Mouse (Mus musculus) T-helper 1 cell (primary cell): ENCODE measurements around the gene C2cd5.

Experiments
- in situ Hi-C: fragments of 300-600 bp; cut with MboI, MseI; formaldehyde crosslinking; loops from one replicate; pipeline ENCODE4 v1.15.1; 2025; ENCODE audit warnings: high pct_unique_total_duplicates

Gene C2cd5

DNA sequence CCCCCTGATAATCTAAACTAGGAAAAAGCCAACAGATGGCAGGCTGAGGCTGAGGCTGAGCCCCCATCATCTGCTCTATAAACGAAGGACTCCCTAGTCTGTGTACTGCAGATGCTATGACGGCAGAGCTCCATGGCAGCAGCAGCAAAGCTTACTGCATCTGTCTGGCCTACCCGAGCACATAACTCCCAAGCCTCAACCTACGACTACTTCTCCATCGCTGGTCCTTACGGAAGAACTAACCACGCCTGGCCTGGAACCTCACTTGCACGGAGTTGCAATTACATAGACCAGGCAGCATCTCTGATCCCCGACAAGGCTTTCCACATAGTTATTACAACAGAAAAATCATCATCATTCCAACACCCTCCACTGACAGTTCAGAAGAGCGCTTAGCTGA, 23.5 kb downstream of the C2cd5 start:
- in situ Hi-C loops, result no loop called here

DNA sequence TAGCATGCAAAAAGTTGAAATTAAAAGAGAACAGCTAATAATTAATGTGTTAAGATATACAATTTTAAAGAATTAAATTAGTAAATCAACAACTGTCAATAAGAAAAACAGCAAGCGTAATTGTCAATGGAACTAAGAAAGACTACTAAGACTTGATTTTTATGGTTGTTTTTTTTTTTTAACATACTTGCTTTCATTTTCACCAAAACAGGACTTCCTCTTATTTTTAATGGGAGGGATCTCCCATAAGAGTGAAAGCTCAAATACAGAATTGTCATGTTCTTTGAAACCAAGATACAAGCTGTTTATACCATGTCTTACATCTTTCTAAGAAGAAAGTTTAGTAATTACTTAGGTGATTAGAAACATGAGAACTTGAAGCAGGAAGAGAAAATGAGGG, 26.0 kb downstream of the C2cd5 start:
- in situ Hi-C loops, result no loop called here

DNA sequence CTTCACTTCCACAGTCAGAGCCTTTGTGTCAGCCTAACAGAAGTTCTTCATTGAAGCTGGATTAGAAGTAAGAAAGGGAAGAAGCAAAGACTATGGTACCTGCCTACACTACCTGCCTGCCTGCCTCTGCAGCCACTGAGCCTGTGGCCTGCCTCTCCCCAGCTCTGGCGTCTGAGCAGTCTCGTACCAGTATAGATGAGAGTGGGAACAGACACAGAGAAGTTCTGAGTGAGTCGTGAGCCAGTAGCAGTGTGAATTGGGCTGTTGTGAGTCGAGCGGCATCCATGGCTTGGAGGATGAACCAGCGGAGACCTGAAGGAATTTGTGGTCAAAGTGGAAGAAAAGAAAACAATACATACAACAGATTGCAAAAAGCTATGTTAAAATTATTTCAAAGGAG, 26.5 kb downstream of the C2cd5 start:
- in situ Hi-C loops, result no loop called here

DNA sequence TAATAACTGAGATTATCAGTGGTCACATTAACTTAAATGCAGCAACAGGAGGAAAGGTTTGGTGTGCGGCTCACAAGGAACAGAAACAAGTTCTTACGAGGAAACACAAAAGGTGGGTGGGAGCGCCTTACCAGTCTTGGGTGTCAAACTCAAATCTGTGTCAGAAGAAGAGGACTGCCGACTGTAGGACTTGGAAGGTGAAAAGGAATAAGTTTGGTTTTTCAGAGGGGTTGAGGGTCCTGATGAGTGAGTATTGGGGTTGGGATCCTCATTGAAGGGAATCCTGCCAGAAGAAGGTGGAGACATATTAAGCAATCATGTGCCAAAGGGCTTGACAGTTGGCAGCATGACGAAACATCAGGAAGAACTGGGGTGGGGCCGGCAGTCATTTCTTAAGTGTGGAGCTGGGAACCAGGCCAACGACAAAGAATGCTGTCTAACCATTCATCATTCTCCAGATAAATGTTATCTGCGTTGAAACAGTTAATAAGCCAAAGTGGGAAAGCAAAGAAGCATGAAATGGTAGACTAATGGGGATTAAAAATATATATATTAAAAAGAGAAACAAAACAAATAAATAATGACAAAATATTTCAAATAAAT, 27.4 kb downstream of the C2cd5 start:
- in situ Hi-C loops, result no loop called here

DNA sequence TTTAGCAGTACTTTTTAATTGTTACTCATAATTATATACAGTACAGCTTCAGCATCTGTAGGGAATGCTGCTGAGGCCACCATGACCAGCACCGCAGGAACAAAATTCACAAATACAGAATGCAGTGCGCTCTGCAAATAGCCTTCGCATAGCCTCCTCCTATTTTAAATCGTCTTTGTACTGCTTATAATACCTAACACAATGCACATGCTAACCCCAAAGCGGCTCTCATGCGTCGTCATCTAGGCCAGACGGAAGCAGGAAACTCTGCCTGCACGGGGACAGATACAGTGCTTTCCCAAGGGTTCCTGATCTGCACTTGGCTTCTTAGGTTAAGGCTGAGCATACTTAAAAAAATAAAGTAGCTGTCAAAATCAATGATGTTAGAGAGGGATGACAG, 29.2 kb downstream of the C2cd5 start:
- in situ Hi-C loops, result no loop called here

DNA sequence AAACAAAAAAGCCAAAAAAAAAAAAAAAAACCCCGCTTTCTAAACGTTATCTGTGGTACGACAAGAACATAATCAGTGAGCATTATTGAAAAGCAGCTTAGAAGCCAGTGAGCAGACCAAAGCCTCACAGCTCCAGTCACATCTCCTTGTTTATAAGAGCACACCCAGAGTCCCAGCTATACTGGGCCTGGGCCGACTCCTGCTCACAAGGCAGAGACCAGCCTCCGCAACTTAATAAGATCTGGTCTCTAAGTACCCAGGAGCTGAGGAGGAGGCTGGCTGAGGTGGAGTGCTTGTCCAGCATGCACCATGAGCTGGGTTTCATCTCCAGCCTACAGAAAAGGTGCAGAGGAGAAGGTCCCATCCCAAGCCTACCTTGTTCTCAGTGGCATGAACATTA, 29.9 kb downstream of the C2cd5 start:
- in situ Hi-C loops, result no loop called here

DNA sequence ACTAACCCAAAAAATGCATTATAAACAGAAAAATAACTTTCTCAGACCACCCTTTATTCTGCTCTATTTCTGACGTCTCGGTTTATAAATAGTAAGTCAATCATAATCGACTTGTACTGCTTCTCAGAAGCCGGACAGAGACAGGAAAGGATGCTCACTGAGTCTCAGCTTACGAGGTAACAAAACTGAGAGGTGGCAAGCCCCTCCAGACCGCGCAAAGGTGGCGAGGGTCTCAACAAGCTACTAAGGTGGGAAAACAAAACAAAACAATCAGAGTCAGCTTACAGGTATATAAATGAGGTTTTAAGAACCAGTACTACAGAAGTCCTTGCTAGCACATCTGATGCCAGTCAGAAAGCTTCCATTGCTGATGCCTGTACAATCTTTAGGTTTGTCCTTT, 30.3 kb downstream of the C2cd5 start:
- in situ Hi-C loops, result no loop called here

DNA sequence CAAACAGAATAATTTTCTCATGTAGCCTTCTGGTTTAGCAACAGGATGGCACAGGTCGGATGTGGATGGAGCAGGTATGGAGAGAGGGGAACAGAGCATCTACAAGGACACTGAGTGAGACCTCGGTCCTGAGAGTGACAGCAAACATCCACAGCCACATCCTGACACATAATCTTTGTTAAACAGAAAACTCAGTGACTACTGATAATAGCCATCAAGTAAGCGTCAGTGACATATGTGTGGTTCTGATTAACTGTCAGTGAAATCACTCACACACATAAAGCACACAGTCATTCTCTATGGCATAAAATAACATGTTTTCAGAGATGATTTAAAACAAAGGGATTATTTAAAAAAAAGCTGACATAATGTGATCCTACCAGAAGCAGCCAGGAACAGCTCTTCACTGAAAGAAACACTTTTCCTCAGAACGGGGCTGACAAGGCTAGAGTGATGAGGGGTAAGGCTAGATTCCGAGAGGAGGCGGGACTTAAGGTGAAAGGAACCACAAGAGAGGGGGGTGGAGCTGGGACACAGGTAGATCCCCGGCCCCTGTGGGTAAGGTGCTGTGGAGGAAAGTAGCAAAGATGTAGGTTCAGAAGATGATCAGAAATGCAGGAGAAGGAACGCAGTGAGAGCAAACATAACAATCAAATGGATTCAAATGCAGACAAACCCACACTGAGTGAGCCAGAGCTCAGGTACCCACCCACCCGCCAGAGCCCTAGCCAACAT, 31.6 kb downstream of the C2cd5 start:
- in situ Hi-C loops, result no loop called here

DNA sequence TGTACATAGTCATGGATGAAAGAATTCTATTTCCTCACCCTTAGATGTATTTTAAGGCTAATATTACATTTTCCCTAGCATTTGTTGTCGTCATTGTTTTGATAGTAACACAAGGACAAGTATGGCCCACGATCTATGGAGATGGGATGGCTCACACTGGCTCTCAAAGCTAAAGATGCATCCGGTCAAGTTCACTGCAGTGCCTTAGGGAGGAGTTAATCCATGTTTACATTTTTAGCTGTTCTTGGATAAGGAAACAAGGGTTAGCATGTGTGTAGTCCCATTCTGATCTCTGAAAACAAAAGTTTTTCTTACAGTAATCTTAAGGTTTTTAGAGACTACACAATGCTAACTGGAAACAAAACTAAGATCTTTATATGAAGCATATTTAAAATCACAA, 32.3 kb downstream of the C2cd5 start:
- in situ Hi-C loops, result no loop called here

DNA sequence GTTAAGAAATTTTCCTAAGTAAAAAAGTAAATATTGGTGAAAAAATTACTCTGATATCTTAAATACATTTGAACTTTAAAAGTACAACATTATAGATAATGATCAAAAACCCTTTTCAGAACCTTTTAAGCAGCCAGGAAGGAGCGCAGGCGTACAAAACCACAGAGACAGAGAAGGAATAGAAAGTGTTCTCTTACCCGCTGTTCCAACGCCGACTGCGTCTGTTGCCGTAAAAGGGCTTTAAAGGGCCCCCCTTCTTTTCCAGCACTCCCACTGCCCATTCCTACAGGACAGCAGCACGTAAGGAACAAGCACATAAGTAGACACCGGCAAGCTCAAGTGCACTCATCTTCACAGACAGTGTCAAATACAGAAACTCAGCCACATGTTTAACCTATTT, 33.1 kb downstream of the C2cd5 start:
- in situ Hi-C loops, result no loop called here

DNA sequence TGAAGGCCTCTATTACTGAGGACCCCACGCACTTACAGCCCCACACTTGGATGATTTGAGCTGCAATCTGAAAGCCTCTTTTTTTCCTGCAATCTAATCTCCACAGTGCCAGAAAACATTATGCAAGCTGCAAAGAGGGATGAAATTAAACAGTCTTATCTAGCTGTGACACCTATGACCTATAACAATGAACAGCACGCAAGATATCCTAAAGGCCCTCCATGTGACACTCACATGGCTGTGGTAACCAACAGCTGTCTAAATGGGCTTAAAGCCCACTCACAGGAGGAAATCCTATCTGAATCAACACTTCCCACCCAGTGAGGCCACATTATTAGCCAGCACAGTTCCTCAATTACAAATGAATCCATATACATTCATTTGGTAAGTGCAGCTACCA, 35.9 kb downstream of the C2cd5 start:
- in situ Hi-C loops, result no loop called here

DNA sequence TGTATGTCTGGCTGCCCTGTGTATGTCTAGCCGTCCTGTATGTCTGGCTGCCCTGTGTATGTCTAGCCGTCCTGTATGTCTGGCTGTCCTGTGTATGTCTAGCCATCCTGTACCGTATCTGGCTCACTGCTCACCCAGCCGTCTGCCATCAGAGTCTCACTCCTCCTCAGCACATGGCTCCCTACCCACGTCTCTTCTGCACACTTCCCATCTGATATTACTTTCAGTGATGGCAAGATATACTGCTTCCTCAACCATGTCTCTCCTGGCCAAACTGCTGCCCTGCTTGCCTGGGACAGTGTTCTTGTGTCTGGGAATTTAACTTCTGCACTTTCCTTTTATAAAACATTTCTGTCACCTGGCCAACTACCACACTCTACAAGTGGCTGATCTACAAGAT, 42.3 kb downstream of the C2cd5 start:
- in situ Hi-C loops, result no loop called here

DNA sequence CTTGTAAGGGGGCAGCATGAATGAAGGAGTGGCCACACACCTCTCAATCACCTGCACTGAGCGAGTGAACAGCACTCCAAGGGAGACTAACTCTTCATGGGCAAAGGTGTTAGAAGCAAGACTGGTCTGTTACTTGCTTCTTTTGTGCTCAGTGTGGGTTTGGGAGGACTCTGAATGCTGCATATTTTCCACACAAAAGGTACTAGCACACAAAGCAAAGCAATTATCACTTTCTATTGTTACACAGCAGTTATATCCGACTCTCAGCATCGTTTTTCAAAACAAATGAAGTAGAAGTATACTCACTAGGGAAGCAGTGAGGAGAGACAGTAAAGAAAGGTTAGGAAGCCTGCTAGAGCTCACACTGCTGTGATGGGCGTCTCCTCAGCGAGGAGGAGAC, 48.4 kb downstream of the C2cd5 start:
- in situ Hi-C loops, result no loop called here

DNA sequence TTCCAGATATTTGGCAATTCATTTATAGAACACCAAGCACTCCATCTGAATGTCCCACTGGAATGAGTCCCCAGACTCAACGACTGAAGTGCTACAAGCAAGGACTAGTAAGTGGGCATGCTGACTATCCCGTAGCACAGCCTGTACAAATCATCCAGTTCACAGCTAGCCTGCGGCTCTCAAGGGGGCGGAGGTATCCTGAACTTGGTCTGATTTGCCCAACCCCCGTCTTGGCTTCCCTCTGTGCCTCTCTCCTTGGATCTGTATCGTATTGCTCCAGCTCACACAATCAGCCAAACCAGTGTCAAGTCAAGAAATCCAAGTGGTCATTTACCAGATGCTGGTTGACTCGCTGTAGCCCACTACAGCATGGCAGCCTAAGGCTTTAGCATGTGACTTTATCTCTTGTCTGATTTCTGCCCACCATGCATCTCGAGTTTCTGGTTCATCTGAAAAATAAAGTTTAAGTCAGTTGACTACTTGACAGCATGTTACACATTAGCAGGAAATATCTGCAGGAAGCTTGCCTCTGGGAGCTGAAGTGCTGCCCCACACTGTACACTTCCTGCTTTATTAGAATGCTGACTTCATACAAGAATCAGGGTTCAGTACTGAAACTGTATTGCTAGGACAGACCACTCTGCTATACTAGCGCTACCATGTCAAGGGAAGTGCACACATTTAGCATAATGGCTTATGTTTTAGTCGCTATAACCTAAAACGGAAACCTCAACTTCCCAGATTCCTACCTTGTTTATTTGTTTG, 50.0 kb downstream of the C2cd5 start:
- in situ Hi-C loops, result no loop called here

DNA sequence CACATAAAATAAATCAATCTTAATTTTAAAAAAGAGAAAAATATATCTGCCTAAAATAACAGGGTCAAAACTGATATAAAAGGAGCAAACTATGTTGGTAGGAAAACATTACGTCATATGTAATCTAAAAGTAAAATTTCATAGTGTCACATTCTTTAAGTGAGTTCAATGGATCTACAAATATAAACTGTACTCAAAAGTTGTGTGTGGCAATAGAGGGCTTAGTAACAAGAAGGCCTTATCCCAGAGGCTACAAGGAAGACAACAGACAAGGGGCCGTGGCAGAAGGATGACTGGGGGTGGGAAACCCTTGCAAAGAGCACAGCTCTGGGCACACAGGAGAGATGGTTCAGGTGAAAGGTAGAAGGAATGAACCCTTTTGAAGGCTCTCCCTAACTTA, 50.8 kb downstream of the C2cd5 start:
- in situ Hi-C loops, result no loop called here

DNA sequence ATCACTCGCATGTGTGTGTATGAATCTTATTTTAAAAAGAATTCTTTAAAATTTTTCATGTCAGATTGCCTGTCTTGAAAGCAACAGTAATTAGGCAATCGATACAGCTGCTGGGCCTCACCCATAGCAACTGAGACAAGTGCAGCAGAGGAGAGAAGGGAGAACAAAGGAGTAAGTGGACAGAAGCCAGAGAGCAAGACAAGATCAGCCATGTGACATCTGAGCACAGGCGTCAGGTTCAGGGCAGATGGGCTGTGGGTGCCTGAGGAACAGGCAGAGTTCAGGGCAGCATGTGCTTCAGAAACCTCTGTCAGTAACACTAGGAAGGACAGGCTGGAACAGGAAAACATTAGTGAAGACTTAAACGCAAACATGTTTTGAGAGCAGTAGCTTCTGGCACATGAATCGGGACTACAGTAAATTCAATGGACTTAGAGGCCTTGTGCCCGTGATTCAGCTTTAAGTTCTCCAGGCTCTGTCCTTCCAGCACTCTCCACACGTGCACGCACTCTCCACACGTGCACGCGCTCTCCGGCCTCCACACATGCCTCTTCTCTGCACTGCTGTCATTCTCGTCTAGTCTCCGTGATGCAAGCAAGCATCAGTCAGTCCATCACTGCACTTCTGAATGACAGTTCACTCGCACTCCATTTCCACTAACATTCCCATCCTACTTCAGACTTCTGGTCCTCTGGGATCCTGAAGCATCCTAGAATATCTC, 52.2 kb downstream of the C2cd5 start:
- in situ Hi-C loops, result no loop called here

DNA sequence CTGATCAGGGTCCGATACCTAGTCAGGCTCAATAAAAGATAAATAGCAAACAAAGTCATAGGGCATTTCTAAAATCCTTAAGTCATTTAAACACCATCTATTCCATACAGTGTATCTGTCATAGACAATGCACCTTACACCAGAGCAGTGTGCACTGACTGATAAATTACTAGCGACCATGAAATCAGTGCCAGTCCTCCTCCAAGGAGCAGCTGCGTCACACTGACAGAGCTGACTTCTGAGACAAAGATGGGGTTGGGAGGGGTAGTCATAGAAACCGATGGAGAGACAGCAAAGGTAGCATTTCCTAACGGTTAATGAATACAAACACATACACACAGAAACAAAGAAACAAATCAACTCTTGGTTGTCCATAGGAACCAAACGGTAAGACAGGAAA, 58.4 kb downstream of the C2cd5 start:
- in situ Hi-C loops, result no loop called here

DNA sequence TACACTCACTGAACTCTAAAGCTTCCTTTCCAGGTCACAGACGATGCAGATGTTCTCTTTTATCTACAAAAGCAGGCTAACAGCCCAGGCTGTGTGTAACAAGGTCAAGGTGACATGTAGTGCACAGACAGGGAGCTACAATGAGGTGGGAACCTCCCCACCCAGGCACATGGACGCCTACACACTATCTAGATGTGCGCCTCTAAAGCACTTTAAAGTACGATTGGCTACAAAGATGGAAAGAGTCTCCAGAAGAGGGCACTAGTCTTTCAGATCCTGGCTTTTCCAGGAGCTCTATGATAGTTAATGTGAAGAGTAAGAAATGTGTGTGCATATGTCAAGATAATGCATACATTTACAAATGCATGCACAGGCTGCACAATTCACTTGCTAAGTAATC, 64.7 kb downstream of the C2cd5 start:
- in situ Hi-C loops, result no loop called here

DNA sequence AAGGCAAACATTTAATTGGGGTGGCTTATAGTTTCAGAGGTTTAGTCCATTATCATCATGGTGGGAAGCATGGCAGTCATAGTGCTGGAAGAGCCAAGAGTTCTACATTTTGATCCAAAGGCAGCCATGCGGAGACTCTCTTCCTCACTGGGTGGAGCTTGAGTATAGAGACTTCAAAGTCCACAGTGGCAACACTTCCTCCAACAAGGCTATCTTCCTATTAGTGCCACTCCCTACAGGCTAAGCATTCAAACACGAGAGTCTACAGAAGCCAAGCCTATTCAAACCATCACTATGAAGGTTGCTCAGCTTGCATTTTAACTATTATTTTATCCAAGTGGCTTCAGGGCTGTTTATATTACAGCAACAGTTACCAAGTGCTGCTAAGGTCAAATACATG, 65.4 kb downstream of the C2cd5 start:
- in situ Hi-C loops, result no loop called here

DNA sequence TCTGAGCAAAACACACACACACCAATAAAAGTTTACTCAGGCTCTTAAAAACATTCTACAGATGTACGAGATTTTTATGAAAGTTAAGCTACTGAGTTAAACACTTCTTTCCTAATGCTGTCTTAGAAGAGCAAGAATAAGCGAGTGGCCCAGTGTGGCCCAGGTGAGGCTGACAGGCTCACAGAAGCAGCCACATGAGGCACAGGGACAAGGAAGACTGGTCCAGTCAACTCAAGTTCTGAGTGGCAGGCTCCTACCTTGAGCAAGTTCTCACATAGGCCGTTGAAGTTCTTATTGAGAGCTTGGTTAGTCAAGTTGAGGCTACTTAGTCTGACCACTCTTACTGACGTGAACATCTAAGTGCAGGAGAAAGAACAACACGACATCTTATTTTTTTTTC, 69.4 kb downstream of the C2cd5 start:
- in situ Hi-C loops, result no loop called here

DNA sequence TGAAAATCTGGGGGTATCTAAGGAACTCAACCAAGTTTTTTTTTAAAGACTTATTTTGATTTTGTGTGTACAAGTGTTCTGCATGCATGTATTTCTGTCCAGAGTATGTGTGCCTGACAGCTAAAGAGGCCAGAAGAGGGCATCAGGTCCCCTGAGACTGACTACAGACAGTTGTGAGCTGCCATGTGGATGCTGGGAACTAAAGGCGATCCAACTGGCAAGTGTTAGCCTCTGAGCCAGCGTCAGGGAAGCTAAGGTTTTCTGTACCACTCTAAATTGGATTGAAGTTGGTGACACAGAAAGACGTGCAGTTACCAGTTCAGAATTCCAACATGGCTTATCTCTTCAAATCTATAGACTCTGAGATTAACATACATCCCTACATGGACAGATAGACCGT, 72.0 kb downstream of the C2cd5 start:
- in situ Hi-C loops, result no loop called here

DNA sequence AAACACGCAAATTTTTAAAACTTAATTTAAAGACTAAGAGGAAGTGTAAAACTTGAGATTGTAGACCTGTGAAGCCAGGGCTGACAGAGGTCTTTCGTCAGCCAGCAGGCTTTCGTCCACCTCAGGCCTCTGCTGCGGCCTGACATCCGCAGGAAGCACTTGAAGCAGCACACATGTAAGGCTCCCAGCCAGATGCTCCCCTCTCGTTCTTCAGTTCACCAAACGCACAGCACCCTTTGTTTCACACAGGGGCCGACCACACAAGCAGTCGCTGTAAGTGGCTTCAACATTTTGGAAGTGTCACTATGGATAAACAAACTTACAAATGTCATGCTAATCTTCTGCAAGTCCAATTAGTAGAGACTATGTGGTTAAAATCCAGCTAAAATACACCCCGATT, 72.5 kb downstream of the C2cd5 start:
- in situ Hi-C loops, result no loop called here

DNA sequence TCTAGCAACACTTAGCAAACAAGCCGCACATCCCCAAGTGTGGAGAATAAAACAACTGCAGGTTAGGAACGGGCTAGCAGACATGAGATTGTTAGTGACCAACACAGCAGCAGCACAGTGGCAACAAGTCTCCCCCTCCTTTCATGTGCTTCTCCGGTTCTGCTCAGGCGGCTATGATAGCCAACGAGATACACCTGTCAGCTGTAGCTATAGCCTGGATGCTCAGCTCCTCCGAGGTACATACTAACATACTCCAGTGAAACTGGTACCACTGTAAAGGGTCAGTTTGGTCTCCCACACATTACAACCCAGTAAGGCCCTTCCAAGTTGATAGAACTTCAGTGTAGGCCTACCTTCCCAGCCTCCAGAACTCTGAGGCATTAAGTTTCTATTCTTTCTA, 76.2 kb downstream of the C2cd5 start:
- in situ Hi-C loops, result no loop called here
